Mouse (Mus musculus): ENCODE measurements at regions not wholly inside any gene's neighbourhood (a gene's known extent, or its start where the extent isn't known, plus 50 kb on each side); places are given as distances from the start of the nearest gene placed in this dataset.

DNA sequence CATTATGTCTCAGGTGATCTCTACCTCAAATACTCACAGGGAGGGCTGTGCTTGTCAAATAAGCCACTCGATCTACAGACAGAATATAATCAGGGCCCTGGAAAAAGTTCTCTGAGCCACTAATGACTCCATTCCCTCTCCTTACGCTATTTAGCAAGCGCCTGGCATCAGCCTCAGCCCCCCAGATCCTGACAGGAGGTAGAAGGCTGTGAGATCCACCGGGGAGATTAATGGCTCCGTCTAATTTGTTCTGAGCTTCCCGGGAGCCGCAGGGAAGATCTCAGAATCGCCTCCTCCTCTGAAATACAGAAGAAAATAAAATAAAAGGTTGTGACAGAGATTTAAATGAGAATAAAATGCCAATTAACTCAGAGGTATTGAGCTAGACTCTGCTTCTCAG, 189.4 kb downstream of the Tle3 start:
- TF ChIP-seq CHD2 (IDR thresholded peaks at IDR 0.05; ENCODE audit: low read depth, low read length) (no peak), MAFK (IDR thresholded peaks at IDR 0.05; ENCODE audit: insufficient read depth, low read depth, low read length) (no peak), ZNF384 (IDR thresholded peaks at IDR 0.05; ENCODE audit: low read depth, low read length) (no peak), HCFC1 (IDR thresholded peaks at IDR 0.05; ENCODE audit: borderline replicate concordance, insufficient read depth, low read length) (no peak), ZC3H11A (IDR thresholded peaks at IDR 0.05; ENCODE audit: borderline replicate concordance, low read depth, low read length) (no peak)
